Mouse (Mus musculus): ENCODE measurements around the gene Morn5.

Morn5 gene

DNA sequence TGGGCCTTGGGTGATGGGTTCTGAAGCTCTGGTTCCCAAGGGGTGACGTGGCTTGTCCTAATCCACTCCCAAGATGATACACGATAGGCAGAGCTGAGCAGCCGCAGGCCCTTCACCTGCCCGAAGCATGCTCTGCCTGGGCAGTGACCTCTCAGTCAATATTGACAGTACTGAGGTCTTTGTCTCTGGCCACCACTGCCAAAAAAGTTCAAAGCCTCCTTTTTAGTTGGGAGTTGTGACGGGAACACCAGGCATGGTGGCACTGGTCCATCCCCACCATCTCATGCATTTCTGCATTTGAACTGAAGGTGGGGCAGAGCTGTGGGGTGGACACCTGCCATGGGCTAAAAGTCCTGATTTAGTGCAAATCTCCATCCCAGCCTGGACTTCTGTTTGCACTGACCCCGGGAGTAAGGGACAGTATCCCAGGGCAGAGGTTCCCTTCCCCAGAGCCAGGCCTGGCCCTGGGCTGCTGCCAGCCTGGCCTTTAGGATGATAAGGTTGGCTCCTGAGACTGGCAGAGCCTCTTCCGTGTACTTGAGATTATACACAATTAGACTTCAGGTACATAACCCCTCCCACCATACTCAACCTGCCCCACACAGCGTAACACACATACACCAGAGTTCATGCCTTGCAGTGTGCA, 22.5 kb downstream of the Morn5 start:
- DNase-seq, result no peak

DNA sequence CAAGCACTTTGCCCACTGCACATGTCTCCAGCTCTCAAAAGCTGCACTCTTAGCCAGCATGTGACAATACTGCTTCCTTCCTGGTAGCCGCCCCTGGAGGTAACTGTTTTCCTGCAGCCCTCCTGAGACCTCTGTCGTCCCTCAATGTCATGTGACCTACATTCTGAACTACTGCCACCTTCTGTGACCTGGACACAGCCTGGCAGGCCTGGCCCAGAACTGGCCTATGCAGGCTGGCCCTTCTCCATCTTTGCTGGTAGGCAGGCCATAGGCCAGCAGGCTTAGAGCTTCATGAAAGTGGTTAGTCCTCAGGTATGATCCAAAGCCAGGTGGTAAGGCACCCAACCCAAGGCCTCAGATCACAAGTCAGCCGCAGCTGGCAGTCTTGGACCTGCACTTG, 24.5 kb downstream of the Morn5 start:
- DNase-seq, result no peak

- DNase-seq, result no peak
Observed at GRCm38 (mm10) chr2:36075210-36075609, 26.0 kb downstream of the Morn5 start.

- no peak for DNase-seq
Observed at GRCm38 (mm10) chr2:36077160-36077761, 28.0 kb downstream of the Morn5 start.

GRCm38 (mm10) chr2:36081446-36081845, 32.2 kb downstream of the Morn5 start:
- DNase-seq, result no peak

DNA sequence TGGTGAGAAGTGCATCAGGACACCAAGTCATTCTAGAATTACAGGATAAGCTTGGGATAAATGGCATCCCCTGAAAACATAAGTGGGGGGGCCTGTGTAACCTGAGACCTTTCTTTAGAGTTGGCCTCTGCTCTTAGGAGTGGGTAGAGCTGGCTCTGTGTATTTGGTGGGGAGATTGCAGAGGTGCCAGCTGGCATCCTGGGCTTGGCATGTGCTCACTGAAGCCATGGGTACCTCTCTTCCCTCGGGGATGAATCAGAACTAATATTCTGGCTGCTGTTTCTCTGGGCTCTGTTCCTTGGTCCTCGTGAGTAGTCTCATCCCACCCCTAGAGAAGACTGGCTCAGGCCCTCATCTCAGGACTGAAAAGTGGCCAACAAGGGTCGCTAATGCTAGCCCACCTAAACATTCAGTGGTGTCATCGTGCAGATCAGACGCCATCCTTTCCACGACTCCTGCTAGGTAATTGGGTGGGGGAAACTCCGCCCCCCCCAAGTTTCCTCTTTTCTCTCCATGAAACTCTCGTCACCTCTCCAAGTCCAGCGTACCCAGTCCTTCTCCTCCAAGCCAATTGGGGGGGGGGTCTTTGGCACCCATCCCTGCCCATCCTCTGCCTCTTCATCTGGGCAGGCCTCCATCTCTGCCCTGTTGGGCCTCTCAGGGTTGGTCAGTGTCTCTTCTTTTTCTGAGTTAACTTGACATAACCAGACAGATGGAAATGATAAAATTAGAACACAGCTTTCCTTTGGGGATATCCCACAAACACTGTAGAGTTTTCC, 33.7 kb downstream of the Morn5 start:
- no peak for DNase-seq

DNA sequence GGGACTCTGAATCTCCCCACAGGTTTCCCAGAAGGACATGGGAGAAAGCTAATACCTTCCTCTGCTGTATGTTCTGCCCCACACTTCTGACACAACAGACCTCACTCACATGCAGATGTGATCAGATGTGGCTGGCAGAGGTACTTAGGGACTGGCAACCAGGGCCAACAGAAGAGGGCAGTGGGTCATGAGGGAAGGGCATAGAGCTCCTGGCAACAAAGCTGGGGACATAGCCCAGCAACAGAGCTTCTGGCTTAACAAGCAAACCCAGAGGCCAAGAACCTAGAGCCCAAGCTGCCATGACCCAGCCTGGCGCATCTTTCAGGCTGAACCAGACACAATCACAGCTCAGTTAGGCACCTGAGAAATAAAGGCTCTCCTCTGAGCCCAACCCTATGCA, 35.8 kb downstream of the Morn5 start:
- no peak for DNase-seq

DNA sequence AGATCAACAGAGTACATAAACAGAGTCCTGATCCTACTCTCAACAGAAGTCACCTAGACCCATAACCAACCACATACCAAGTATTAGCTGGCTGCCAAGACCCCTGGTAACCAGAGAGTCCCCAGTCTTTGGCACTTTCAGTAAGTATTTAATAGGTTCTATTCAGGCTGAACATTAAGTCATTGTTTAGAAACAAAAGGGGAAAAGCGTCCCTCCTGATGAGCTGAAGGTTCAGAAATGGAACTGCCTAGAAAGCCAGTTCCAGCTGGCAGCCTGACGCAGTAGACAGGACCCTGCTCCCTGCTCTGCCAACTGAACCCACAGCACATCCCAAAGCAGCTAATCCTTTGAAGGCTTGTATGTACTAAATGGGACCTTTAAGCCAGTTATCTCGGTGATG, 39.9 kb downstream of the Morn5 start:
- DNase-seq, result no peak

DNA sequence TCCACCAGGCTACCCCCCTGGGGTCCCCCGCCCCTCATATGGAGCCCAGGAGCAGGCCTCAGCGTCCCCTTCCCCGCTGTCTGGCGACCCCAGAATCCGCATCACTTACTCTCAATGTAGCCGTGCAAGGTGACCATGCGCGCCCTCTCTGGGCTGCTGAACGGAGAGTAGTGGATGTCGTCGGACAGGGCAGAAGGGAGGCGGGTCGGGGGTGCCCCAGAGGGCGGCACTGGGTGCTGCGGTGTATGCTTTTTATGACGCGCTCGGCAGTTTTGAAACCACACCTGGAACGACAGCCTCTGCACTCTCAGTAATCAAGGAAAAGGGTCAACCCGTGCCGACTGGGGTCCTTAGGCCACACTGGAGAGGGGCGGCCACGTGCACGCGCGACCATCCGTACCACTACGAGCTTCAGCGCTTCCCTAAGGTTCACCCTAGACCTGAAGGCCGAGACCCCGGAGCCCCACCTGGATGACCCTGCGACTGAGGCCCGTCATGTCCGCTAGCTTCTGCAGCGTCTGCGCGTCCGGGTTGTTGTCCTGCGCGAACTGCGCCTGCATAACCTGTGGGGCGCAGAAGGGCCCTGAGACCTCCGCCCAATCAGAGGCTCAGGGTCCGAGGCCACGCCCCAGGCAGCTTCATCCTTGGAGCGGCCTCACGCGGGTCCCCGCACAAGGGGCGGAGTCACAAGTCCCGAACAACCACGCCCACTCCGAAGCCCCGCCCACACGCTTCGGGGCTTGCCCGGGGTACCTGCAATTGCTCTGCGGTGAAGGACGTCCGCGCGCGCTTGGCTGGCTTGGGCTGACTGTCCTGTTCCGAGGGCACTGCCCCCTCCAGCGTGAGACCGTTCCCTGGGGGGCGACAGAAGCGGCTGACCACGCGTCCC, 41.8 kb downstream of the Morn5 start:
- no peak for DNase-seq

GRCm38 (mm10) chr2:36092748-36093147, 43.5 kb downstream of the Morn5 start:
- no peak for DNase-seq

GRCm38 (mm10) chr2:36093301-36093700, 44.0 kb downstream of the Morn5 start:
- no peak for DNase-seq

DNA sequence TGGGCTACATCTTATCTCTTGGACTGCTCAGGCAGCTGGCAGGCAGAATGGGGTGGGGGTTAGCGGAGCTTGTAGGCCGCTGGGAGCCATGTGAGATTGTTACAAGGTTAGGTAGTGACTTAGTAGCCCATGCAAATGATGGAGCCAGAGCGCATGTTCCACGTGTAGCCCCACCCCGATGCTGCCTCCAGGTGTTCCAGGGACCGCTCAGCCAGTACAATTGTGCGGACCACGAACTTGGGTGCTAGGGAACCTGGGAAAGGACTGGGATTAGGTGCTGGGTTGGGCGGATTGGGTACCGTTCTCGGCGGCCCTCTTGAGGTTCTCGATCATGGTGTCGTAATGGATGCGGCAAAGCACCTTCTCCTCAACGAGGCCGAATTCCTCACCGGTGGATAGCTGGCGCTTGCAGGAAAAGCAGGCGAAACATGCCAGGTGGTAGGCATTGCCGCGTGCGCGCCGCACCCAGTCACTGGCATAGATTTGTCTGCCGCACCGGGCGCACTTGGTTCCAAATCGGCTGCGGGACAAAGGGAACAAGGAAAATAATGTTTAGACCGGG, 44.7 kb downstream of the Morn5 start:
- no peak for DNase-seq

DNA sequence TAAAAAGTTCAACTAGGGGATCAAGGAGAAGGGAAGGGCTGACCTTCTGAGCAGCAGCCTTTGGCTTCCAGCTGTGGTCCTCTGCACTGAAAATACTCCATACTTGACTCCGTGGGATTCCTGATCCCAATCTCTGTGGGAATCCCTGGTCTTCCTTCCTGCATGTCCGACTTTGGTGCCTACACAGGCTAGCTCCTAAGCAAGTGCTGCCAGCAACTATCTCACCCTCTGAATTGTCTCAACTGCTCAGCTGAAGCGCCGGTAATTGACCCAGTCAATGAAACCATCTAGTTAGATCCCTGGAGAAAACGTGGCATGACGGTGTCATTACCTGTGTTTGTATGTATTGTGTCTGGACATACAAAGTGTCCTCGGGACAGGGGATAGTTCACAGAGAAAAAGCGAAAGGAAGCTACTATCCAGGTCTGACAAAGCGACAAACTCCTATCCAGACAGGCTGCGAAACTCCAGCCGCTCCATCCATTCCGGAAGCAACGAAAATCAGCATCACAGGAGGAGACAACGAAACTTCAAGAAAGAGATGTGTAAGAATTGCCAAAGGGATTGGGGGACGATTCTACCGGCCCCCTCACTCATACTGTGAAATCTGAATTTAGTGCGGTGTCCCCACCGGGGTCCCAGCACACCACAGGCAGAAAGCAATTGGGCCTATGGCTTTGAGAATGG, 48.0 kb downstream of the Morn5 start:
- DNase-seq, result no peak

GRCm38 (mm10) chr2:36098021-36098420, 48.8 kb downstream of the Morn5 start:
- DNase-seq, result no peak

DNA sequence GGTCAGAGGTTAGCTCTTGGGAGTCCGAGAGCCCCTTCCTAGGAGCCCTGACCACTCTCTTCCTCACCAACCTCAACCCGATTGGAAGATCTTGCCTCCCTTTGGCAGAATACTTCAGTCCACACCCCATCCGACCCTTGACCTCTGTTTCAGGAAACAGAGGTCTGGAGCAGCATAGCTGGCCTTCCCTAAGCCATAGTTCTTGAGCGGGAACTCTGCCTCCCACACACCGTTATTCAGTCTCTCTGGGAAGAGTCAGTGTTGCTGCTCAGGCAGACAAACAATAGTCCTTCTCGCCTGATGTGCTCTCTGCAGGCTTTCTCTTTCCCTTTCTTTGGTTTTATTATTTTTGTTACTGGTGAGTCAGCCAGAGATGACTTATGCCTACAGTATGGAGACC, 50.5 kb downstream of the Morn5 start:
- DNase-seq, result no peak

GRCm38 (mm10) chr2:36101866-36102558, 52.8 kb downstream of the Morn5 start:
- DNase-seq, result no peak

DNA sequence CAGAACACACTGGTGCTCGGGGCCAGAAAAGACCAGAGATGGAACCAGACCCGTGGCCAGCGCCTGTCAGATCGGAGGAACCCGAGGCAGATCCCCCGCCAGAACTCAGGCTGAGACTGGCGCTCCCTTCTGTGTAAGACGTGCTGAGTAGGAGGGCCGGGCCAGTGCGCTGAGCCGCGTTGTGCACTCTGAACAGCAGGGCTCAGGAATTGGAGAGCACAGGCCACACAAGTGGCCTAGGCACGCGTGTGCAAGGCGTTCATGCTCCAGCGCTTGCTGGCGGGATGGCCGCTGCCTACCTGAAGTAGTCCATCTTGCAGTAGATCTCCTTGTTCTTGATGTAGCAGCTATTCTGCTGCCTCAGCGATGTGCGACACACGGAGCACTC, 53.3 kb downstream of the Morn5 start:
- DNase-seq, result no peak

GRCm38 (mm10) chr2:36103069-36103554, 53.9 kb downstream of the Morn5 start:
- no peak for DNase-seq

GRCm38 (mm10) chr2:36103555-36104367, 54.5 kb downstream of the Morn5 start:
- DNase-seq, result peak; percentile 12

GRCm38 (mm10) chr2:36104436-36104955, 55.2 kb downstream of the Morn5 start:
- no peak for DNase-seq
